Mouse (Mus musculus) lung, adult 2 months (tissue): ENCODE measurements at regions not wholly inside any gene's neighbourhood (a gene's known extent, or its start where the extent isn't known, plus 50 kb on each side); places are given as distances from the start of the nearest gene placed in this dataset.

Source experiments
- CTCF ChIP-seq: fragments of 200-500 bp; IDR thresholded peaks from 2 replicates; pipeline ENCODE4 v1.5.1; 2011; ENCODE audit warnings: mild to moderate bottlenecking, low read length, control low read depth; ENCODE audit not compliant: insufficient read depth
- POLR2A ChIP-seq: fragments of 200-500 bp; IDR thresholded peaks from 2 replicates; pipeline ENCODE4 v1.6.1; 2011; ENCODE audit warnings: low read depth, mild to moderate bottlenecking, control low read depth, low read length, borderline replicate concordance; ENCODE audit errors: extremely low read depth

GRCm38 (mm10) chr10:111819755-111820451 lies 152.6 kb upstream of the Krr1 start:
- no peak for TF ChIP-seq CTCF
- no peak for TF ChIP-seq POLR2A
